Mouse (Mus musculus): ENCODE data around the gene Rpgrip1. TPM values are rescaled to one million over a fixed set of nuclear protein-coding genes. Genes with fewer than 3 reads are reported as not detected.

Rpgrip1 gene
- polyA plus RNA-seq, 1 experiment, result 3.7 TPM

- Histone ChIP-seq H3K27ac (ENCODE audit: insufficient read depth, low read length) (no peak overlapping the region), H3K4me3 (ENCODE audit: insufficient read depth, low read length) (no peak overlapping the region), H3K4me1 (ENCODE audit: control insufficient read depth, insufficient read depth, low read length) (0 out of 2 replicates have a peak, but pooled peaks cover 2% of the 10 kb centered on the region)
- TF ChIP-seq CTCF (IDR thresholded peaks at IDR 0.05; ENCODE audit: borderline replicate concordance, insufficient read depth, low read length) (no peak), POLR2A (IDR thresholded peaks at IDR 0.05; ENCODE audit: low read depth, low read length) (no peak)
Measured at GRCm38 (mm10) chr14:52100170-52100960, 10.1 kb upstream of the Rpgrip1 start.

- peak overlapping the region; percentile 84 for H3K4me3 ChIP-seq (ENCODE audit: insufficient read depth, low read length)
- no peak for TF ChIP-seq CTCF (IDR thresholded peaks at IDR 0.05; ENCODE audit: borderline replicate concordance, insufficient read depth, low read length)
- TF ChIP-seq POLR2A (IDR thresholded peaks at IDR 0.05; ENCODE audit: low read depth, low read length), result no peak
Measured at GRCm38 (mm10) chr14:52101285-52102157, 9.0 kb upstream of the Rpgrip1 start.

GRCm38 (mm10) chr14:52103474-52103855 lies 7.0 kb upstream of the Rpgrip1 start:
- TF ChIP-seq POLR2A (IDR thresholded peaks at IDR 0.05; ENCODE audit: low read depth, low read length) (no peak), CTCF (IDR thresholded peaks at IDR 0.05; ENCODE audit: borderline replicate concordance, insufficient read depth, low read length) (no peak)
- Histone ChIP-seq H3K4me1 (ENCODE audit: control insufficient read depth, insufficient read depth, low read length) (0 out of 2 replicates have a peak, but pooled peaks cover 7% of the 10 kb centered on the region), H3K27ac (ENCODE audit: insufficient read depth, low read length) (peak overlapping the region; percentile 53), H3K4me3 (ENCODE audit: insufficient read depth, low read length) (peak overlapping the region; percentile 84)

More at GRCm38 (mm10) chr14:52101285-52102157, 9.0 kb upstream of the Rpgrip1 start:
- H3K4me1 ChIP-seq (ENCODE audit: control insufficient read depth, insufficient read depth, low read length), result 0 out of 2 replicates have a peak, but pooled peaks cover 5% of the 10 kb centered on the region
- H3K27ac ChIP-seq (ENCODE audit: insufficient read depth, low read length), result no peak overlapping the region

- TF ChIP-seq POLR2A (IDR thresholded peaks at IDR 0.05; ENCODE audit: low read depth, low read length), result peak; percentile 96
- no peak for TF ChIP-seq CTCF (IDR thresholded peaks at IDR 0.05; ENCODE audit: borderline replicate concordance, insufficient read depth, low read length)
- 0 out of 2 replicates have a peak, but pooled peaks cover 7% of the 10 kb centered on the region for H3K4me1 ChIP-seq (ENCODE audit: control insufficient read depth, insufficient read depth, low read length)
- peak within 1 kb of the TSS; percentile 84 for H3K4me3 ChIP-seq (ENCODE audit: insufficient read depth, low read length)
Measured at GRCm38 (mm10) chr14:52103856-52104676, 6.4 kb upstream of the Rpgrip1 start, which contains the start of gene Hnrnpc. Gene Hnrnpc (minus strand): TSS chr14:52104028.

GRCm38 (mm10) chr14:52104677-52105285 lies 5.7 kb upstream of the Rpgrip1 start:
- TF ChIP-seq POLR2A (IDR thresholded peaks at IDR 0.05; ENCODE audit: low read depth, low read length) (no peak), CTCF (IDR thresholded peaks at IDR 0.05; ENCODE audit: borderline replicate concordance, insufficient read depth, low read length) (no peak)
- peak overlapping the region; percentile 39 for H3K4me3 ChIP-seq (ENCODE audit: insufficient read depth, low read length)
- H3K4me1 ChIP-seq (ENCODE audit: control insufficient read depth, insufficient read depth, low read length), result 0 out of 2 replicates have a peak, but pooled peaks cover 5% of the 10 kb centered on the region
- peak overlapping the region; percentile 94 for H3K27ac ChIP-seq (ENCODE audit: insufficient read depth, low read length)

More at GRCm38 (mm10) chr14:52103856-52104676, 6.4 kb upstream of the Rpgrip1 start, which contains the start of gene Hnrnpc:
- peak within 1 kb of the TSS; percentile 94 for H3K27ac ChIP-seq (ENCODE audit: insufficient read depth, low read length)

- Histone ChIP-seq H3K27ac (ENCODE audit: insufficient read depth, low read length) (no peak overlapping the region), H3K4me1 (ENCODE audit: control insufficient read depth, insufficient read depth, low read length) (0 out of 2 replicates have a peak, but pooled peaks cover 5% of the 10 kb centered on the region), H3K4me3 (ENCODE audit: insufficient read depth, low read length) (no peak overlapping the region)
- TF ChIP-seq CTCF (IDR thresholded peaks at IDR 0.05; ENCODE audit: borderline replicate concordance, insufficient read depth, low read length) (no peak), POLR2A (IDR thresholded peaks at IDR 0.05; ENCODE audit: low read depth, low read length) (no peak)
Measured at GRCm38 (mm10) chr14:52105308-52105707, 5.2 kb upstream of the Rpgrip1 start.

GRCm38 (mm10) chr14:52106741-52107140 lies 3.8 kb upstream of the Rpgrip1 start:
- H3K4me3 ChIP-seq (ENCODE audit: insufficient read depth, low read length), result no peak overlapping the region
- H3K27ac ChIP-seq (ENCODE audit: insufficient read depth, low read length), result peak overlapping the region; percentile 77
- H3K4me1 ChIP-seq (ENCODE audit: control insufficient read depth, insufficient read depth, low read length), result 0 out of 2 replicates have a peak, but pooled peaks cover 5% of the 10 kb centered on the region
- TF ChIP-seq POLR2A (IDR thresholded peaks at IDR 0.05; ENCODE audit: low read depth, low read length) (0 out of 2 replicates have a peak, but pooled peaks have one; percentile 15), CTCF (IDR thresholded peaks at IDR 0.05; ENCODE audit: borderline replicate concordance, insufficient read depth, low read length) (no peak)

GRCm38 (mm10) chr14:52108025-52108424 lies 2.5 kb upstream of the Rpgrip1 start:
- Histone ChIP-seq H3K27ac (ENCODE audit: insufficient read depth, low read length) (no peak overlapping the region), H3K4me1 (ENCODE audit: control insufficient read depth, insufficient read depth, low read length) (0 out of 2 replicates have a peak, but pooled peaks cover 5% of the 10 kb centered on the region), H3K4me3 (ENCODE audit: insufficient read depth, low read length) (no peak overlapping the region)
- TF ChIP-seq POLR2A (IDR thresholded peaks at IDR 0.05; ENCODE audit: low read depth, low read length) (no peak), CTCF (IDR thresholded peaks at IDR 0.05; ENCODE audit: borderline replicate concordance, insufficient read depth, low read length) (no peak)

All from embryonic fibroblast, embryonic 13.5 days (primary cell).